Mouse (Mus musculus) gonadal fat pad, adult 2 months (tissue): ENCODE results near the gene Pla2g3. TPM values are rescaled to one million over a fixed set of nuclear protein-coding genes. Genes with fewer than 3 reads are reported as not detected.

Experiments
- DNase-seq: peaks from one replicate; pipeline ENCODE4 v3.0.0-alpha.2; 2012; ENCODE audit warnings: low read depth
- polyA plus RNA-seq: library from polyadenylated mRNA; depleted of rRNA; stranded (reverse); fragments of >200 nt; gene quantifications from 2 replicates; pipeline ENCODE4 v1.2.3, GENCODE M21; 2012; rRNA removed

The Pla2g3 gene
- polyA plus RNA-seq = 0.27 and 0.41 TPM in 2 replicates

- DNase-seq = no peak
These were observed at the start of gene Pla2g3 for GRCm38 (mm10) chr11:3487952-3488570. Pla2g3 (plus strand) TSS chr11:3488284.

- no peak for DNase-seq
These were observed 46.2 kb upstream of the Pla2g3 start for GRCm38 (mm10) chr11:3441696-3442443.

- DNase-seq = no peak
These were observed 45.4 kb upstream of the Pla2g3 start for GRCm38 (mm10) chr11:3442677-3443076.

GRCm38 (mm10) chr11:3443091-3443490 is 45.0 kb upstream of the Pla2g3 start:
- no peak for DNase-seq

- no peak for DNase-seq
These were observed 43.2 kb upstream of the Pla2g3 start for GRCm38 (mm10) chr11:3444875-3445274.

GRCm38 (mm10) chr11:3451701-3452163 is 36.4 kb upstream of the Pla2g3 start:
- no peak for DNase-seq

- DNase-seq = no peak
These were observed 35.9 kb upstream of the Pla2g3 start, which contains the start of gene Rnf185 for GRCm38 (mm10) chr11:3452167-3452639. Rnf185 (minus strand) TSS chr11:3452363.

GRCm38 (mm10) chr11:3452769-3453168 is 35.3 kb upstream of the Pla2g3 start:
- no peak for DNase-seq

- DNase-seq = no peak
These were observed 34.6 kb upstream of the Pla2g3 start for GRCm38 (mm10) chr11:3453467-3453866.

GRCm38 (mm10) chr11:3454506-3454905 is 33.6 kb upstream of the Pla2g3 start:
- no peak for DNase-seq

GRCm38 (mm10) chr11:3456354-3456753 is 31.7 kb upstream of the Pla2g3 start:
- no peak for DNase-seq

- DNase-seq = no peak
These were observed 29.5 kb upstream of the Pla2g3 start for GRCm38 (mm10) chr11:3458428-3459104.

GRCm38 (mm10) chr11:3459105-3459468 is 29.0 kb upstream of the Pla2g3 start:
- no peak for DNase-seq

- no peak for DNase-seq
These were observed 25.2 kb upstream of the Pla2g3 start for GRCm38 (mm10) chr11:3462846-3463245.

GRCm38 (mm10) chr11:3471448-3471850 is 16.6 kb upstream of the Pla2g3 start:
- no peak for DNase-seq

- DNase-seq = no peak
These were observed 15.6 kb upstream of the Pla2g3 start for GRCm38 (mm10) chr11:3472484-3472883.

GRCm38 (mm10) chr11:3474480-3475115 is 13.5 kb upstream of the Pla2g3 start:
- DNase-seq = no peak

- no peak for DNase-seq
These were observed 12.6 kb upstream of the Pla2g3 start for GRCm38 (mm10) chr11:3475489-3475888.

- DNase-seq = no peak
These were observed 4.0 kb upstream of the Pla2g3 start for GRCm38 (mm10) chr11:3483980-3484642.

- no peak for DNase-seq
These were observed 1.7 kb upstream of the Pla2g3 start for GRCm38 (mm10) chr11:3486349-3486748.

GRCm38 (mm10) chr11:3489036-3489435 is 952 bp downstream of the Pla2g3 start:
- no peak for DNase-seq
